Mouse (Mus musculus) T-cell, adult 2 months (primary cell): ENCODE results near the gene Setdb1.

Experiments
- DNase-seq: peaks from one replicate; pipeline ENCODE4 v3.0.0; 2022; ENCODE audit warnings: low spot score

The Setdb1 gene

GRCm38 (mm10) chr3:95292899-95293298, 64.1 kb downstream of the Setdb1 start:
- no peak for DNase-seq

DNA sequence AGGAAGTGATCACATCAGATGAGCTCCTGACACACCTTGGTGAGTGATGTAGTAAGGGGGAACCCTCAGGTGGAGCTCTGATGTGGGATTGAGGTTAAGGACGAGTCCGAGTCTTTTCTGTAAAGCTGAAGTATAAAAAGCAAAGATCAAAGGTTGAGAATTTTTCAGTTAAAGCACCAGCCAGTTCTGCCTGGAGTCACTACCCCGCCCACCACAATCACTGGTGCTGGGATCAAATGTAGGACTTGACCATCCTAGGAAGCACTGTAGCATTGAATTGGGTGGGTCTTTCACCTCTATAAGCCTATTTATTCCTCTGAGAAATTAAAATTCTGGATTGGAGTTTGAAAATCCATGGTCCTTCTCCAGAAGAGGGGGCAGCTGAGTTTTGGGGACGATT, 66.0 kb downstream of the Setdb1 start:
- no peak for DNase-seq

DNA sequence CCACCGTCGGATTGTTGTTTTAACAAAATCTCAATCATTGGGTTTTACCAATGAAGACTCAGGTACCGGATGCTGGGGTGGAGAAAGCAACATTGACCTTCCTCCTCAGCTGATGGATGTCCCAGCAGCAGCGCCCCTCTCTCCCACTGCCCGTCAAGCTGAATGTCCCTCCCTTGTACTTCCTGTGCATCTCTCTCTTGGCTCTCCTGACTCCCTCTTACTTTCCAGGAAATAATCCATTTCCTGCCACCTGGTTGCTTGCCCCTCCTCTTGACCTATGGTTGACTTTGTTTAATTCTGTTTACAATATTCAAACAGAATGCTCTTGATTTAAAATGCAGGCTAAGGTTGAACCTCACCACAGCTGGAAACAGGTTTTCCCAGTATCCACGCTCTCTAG, 66.8 kb downstream of the Setdb1 start:
- DNase-seq, result no peak

- DNase-seq, result no peak
Measured at GRCm38 (mm10) chr3:95289419-95289818, 67.6 kb downstream of the Setdb1 start.

- no peak for DNase-seq
Measured at GRCm38 (mm10) chr3:95287541-95287940, 69.5 kb downstream of the Setdb1 start.

GRCm38 (mm10) chr3:95286510-95286909, 70.5 kb downstream of the Setdb1 start:
- DNase-seq, result no peak

DNA sequence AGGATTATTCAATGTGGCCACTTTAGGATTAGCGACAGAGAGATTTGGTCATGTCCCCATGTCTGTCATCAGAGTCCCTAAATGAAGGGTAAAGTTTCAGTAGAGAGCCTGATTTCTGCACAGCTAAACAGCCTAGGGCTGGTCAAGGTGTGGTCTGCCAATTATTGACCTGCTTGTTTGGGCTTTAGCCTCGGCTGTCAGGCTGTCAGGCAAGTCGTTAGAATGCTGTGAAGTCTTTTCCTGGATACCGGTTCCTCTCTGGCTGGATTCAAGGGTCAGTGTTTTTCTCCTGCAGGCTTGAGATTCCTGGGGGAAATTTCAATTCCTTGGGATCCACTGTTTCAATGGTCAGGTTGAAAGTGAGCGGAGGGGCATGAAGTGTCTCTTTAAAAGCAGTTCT, 71.0 kb downstream of the Setdb1 start:
- no peak for DNase-seq

DNA sequence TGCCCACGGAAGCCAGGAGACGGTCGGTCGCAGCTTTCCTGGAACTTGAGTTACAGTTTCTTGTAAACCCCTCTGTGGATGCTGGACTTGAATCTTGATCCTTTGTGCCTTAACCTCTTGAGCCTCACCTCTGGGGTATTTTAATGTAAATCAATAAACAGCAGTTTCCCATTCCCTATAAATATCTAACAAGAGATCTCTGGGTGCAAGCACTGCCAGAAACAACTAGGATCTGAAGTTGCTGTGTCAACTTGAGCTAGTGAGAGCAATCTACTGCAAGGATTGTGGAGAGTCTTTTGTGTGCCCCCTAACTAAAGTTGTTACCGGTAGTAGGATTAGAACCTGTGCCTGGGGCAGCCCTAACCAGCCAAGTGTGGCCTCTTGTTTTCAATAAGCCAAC, 71.6 kb downstream of the Setdb1 start:
- no peak for DNase-seq

GRCm38 (mm10) chr3:95284501-95285281, 72.3 kb downstream of the Setdb1 start:
- no peak for DNase-seq

DNA sequence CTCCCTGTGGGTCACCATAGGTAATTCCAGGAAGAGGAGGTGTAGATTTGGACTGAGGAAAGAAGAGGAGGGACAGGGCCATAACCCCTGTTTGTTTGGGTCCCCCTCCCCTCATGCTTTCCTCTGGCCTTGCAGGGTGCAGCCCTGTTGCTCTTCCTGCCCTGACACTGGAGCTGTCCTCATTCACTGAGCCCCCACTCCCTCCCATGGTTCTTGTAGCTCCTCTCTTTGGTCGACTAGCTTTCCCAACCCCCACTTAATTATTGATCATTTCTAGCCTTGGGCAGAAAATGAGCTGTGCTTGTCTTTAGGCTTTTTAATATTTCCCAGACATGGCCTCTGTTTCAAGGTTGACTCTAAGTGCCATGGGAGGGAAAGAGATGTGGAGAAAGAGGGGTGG, 72.9 kb downstream of the Setdb1 start:
- DNase-seq, result no peak

DNA sequence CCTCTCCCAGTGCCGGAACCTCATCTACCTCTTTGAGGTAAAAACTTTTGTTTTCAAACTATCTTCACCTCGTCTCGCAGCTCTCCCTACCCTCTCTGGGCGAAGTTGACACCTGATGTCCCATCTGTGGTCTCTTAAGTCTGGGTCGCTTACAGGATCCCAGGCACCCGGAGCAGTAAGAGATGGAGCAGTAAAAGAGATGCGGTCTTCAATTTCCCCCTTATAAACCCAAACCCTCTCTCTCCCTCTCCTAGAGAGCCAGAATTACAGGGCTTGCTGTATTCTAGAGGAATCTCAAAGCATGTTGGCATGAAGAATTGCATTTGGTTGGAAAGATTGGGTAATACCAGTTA, 73.4 kb downstream of the Setdb1 start:
- no peak for DNase-seq

GRCm38 (mm10) chr3:95282865-95283588, 74.0 kb downstream of the Setdb1 start:
- DNase-seq, result peak; percentile 24

GRCm38 (mm10) chr3:95282381-95282864, 74.6 kb downstream of the Setdb1 start:
- peak; percentile 31 for DNase-seq

GRCm38 (mm10) chr3:95281216-95282126, 75.5 kb downstream of the Setdb1 start, which contains the start of the genes Mindy1 and Prune1:
Gene Mindy1, plus strand, starts transcription at chr3:95281345.
Gene Prune1, minus strand, starts transcription at chr3:95282076.
- peak; percentile 98 for DNase-seq

DNA sequence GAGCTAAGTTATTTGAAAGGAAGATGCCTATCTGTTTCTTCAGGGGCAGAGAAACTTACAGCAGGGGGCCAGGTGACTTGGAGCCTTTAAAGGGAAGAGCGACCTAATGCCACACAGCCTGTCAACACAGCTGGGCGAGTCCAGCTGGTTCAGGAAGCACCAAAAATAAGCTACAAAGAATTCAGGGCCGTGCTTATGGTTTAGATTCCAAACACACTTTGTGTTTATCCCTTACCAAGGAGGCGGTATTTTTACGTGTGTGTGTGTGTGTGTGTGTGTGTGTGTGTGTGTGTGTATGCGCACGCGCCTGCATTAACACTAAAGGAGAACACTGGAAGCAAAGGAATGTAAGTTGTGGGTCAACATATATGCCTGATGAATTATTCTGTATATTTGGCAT, 76.3 kb downstream of the Setdb1 start:
- DNase-seq, result peak; percentile 7

DNA sequence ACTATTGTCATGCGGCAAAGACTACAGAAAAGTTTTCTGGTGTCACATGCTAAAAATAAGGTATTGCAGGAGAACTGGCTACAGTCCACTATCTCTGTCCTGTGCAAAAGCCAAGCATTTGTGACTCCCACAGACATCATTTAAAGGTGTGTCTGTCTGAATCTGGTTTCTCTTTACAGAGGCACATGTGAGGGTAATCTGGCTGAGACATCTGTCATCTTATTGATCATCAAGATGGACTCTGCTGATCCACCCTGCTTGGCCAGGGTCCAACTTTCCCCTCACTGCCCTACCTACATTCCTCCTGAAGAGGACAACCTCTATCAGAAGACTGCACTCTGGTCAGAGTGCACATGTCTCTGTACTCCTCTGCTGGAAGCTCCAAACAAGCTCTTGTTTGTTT, 79.9 kb downstream of the Setdb1 start:
- DNase-seq, result no peak

- no peak for DNase-seq
Measured at GRCm38 (mm10) chr3:95276428-95276934, 80.5 kb downstream of the Setdb1 start.

GRCm38 (mm10) chr3:95275161-95275560, 81.8 kb downstream of the Setdb1 start:
- no peak for DNase-seq

GRCm38 (mm10) chr3:95274453-95274852, 82.5 kb downstream of the Setdb1 start:
- no peak for DNase-seq
